Mouse (Mus musculus): ENCODE measurements around the gene Gna11. TPM values are rescaled to one million over a fixed set of nuclear protein-coding genes. Genes with fewer than 3 reads are reported as not detected.

Gna11 gene
- polyA plus RNA-seq, 1 experiment from 2014 or later: 28.3 TPM

DNA sequence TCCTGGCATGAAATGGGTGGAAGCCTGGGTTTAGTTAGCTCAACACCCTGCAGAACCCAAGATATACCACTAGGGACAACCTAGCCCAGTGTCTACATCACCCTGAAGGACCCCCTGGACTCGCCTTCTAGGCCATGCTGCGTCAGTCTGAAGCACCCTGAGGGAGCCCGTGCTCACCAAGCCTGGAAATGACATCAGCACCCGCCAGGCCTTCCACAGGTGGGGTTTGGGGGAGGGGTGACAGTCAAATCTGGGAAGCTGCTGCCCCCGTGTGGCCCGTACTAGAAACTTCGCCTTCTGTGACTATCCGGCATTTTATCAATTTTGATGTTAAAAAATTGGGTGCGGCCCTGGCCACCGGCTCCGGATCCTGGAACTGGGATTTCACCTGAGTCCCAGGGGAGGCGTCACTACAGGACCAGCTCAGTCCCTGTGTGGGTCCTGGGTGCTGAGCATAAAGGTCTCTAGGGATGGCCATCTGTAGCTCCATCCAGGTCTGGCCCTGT, 6.7 kb upstream of the Gna11 start:
- Histone ChIP-seq H3K4me2 (0 out of 2 replicates have a peak overlapping the region, but pooled peaks have one; percentile 1), H3K9ac (no peak overlapping the region), H3K4me1 (peaks cover 20% of the 10 kb centered on the region), H3K27ac (no peak overlapping the region), H3K9me3 (replicated peaks) (peaks cover 6% of the 10 kb centered on the region), H3K27me3 (replicated peaks) (no peaks in the 10 kb centered on the region), H3K36me3 (no peaks in the 10 kb centered on the region), H3K4me3 (no peak overlapping the region)
- peak; percentile 72 for ATAC-seq
- WGBS (ENCODE audit: insufficient replicate concordance): 5% methylated on average over 12 of the region's 12 CpGs

DNA sequence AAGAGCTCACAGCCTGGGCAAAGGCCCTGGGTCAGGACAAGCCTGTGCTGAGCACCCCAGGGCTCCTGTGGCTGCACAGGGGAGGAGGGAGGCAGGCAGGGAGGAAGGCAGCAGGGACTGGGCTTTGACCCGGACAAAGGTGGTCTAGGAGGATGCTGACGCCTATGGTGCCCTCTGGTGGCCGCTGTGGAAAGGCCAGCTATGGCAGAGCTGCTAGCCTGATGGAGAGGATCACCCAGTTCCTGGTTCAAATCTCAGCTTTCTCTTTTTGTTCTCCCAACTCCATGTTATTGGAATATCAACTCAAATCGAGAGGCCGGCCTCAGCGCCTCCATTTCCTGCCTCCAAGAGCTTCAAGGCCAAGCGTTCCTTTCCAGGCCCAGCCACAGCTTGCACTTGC, 5.3 kb upstream of the Gna11 start:
- H3K4me3 ChIP-seq: no peak overlapping the region
- WGBS (ENCODE audit: insufficient replicate concordance): 9% methylated on average over 7 of the region's 7 CpGs
- no peak for ATAC-seq
- no peak overlapping the region for H3K9ac ChIP-seq
- peaks cover 34% of the 10 kb centered on the region for H3K4me1 ChIP-seq
- H3K27ac ChIP-seq: no peak overlapping the region
- H3K9me3 ChIP-seq (replicated peaks): peaks cover 6% of the 10 kb centered on the region
- no peaks in the 10 kb centered on the region for H3K36me3 ChIP-seq
- no peak overlapping the region for H3K4me2 ChIP-seq
- H3K27me3 ChIP-seq (replicated peaks): no peaks in the 10 kb centered on the region

- H3K4me1 ChIP-seq: peaks cover 41% of the 10 kb centered on the region
- H3K9ac ChIP-seq: no peak overlapping the region
- 61% methylated on average over 5 of the region's 5 CpGs for WGBS (ENCODE audit: insufficient replicate concordance)
- no peak overlapping the region for H3K4me2 ChIP-seq
- no peaks in the 10 kb centered on the region for H3K36me3 ChIP-seq
- H3K27ac ChIP-seq: no peak overlapping the region
- H3K27me3 ChIP-seq (replicated peaks): no peaks in the 10 kb centered on the region
- H3K4me3 ChIP-seq: no peak overlapping the region
- ATAC-seq: no peak
- H3K9me3 ChIP-seq (replicated peaks): peaks cover 6% of the 10 kb centered on the region
Measured at GRCm38 (mm10) chr10:81548944-81549343, 4.0 kb upstream of the Gna11 start.

- Histone ChIP-seq H3K4me3 (no peak overlapping the region), H3K36me3 (peaks cover 17% of the 10 kb centered on the region), H3K4me1 (peaks cover 60% of the 10 kb centered on the region), H3K9ac (peak overlapping the region; percentile 52; the same call in 1 of the 2 replicates), H3K9me3 (replicated peaks) (no peaks in the 10 kb centered on the region), H3K27ac (peak overlapping the region; percentile 88), H3K27me3 (replicated peaks) (no peaks in the 10 kb centered on the region), H3K4me2 (peak overlapping the region; percentile 98)
- WGBS (ENCODE audit: insufficient replicate concordance): 84% methylated on average over 13 of the region's 13 CpGs
- ATAC-seq: no peak
Measured at GRCm38 (mm10) chr10:81546788-81547571, 2.0 kb upstream of the Gna11 start.

DNA sequence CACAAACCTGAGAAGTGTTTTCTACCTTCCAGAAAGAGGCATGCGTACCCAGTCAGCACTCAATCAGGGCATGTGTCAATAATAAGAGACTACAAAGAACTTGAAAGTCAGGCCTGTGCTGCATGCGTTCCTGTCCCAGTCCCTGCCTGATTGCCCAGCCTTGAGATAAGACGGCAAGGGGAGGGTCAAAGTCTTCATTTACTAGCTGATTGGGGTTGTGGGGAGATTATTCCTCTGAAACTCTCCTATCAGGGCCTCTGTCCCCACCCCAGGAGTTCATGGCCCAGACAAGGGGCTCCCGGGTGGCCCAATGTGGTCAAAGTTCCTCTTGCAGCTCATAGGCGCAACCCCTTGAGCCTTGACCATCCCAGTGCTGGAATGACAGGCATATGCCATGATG, 1.3 kb upstream of the Gna11 start:
- ATAC-seq: peak; percentile 45
- WGBS (ENCODE audit: insufficient replicate concordance): 14% methylated on average over 5 of the region's 5 CpGs

DNA sequence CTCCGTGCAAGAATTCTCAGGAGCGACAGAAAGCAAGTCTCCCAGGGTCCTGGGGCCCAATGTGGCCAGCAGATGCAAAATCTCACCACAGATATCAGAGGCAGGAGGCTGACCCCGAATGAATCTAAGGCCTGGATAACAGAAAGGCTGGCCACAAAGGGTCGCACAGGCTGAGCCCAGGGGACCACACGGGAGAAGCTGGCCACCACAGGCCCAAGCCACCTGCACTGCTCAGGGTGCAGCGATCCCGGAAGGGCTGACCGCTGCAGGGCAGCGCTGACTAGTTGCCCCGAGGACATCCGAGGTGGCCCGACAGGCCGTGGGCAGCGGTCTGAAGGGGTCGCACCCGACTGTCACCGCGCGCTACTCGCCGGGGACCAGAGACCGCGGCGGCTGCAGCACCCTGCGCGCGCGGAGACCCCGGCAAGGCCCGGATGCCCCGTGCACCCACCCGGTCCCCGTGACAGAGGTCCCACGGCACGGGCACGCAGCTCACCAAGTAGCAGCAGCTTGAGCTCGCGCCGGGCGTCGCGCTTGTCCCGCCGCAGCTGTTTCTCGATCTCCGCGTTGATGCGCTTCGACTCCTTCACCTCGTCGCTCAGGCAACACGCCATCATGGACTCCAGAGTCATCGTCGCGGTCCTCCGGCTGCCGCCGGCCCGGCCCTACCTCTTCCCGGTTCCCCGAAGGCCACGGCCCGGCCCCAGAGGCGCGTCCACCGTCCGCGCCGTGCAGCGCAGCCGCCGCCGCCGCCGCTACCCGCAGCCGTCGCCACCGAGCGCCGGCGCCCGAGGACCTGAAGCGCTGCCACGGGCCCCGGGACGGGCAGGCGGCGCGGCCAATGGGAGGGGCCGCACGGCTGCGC, 462 bp downstream of the Gna11 start:
- peak; percentile 5; the same call in 1 of the 2 replicates for ATAC-seq
- Histone ChIP-seq H3K4me1 (peaks cover 69% of the 10 kb centered on the region), H3K27me3 (replicated peaks) (no peaks in the 10 kb centered on the region), H3K4me3 (peak overlapping the region; percentile 90), H3K9ac (peak overlapping the region; percentile 93), H3K4me2 (peak overlapping the region; percentile 98), H3K27ac (peak overlapping the region; percentile 88), H3K36me3 (peaks cover 29% of the 10 kb centered on the region), H3K9me3 (replicated peaks) (no peaks in the 10 kb centered on the region)
- under 1% methylated on average over 93 of the region's 93 CpGs for WGBS (ENCODE audit: insufficient replicate concordance)

More for the DNA sequence above, 1.3 kb upstream of the Gna11 start:
- Histone ChIP-seq H3K4me2 (peak overlapping the region; percentile 98), H3K4me3 (peak overlapping the region; percentile 8; the same call in 1 of the 2 replicates), H3K36me3 (peaks cover 17% of the 10 kb centered on the region), H3K27ac (peak overlapping the region; percentile 88), H3K4me1 (peaks cover 60% of the 10 kb centered on the region), H3K9ac (peak overlapping the region; percentile 52), H3K9me3 (replicated peaks) (no peaks in the 10 kb centered on the region), H3K27me3 (replicated peaks) (no peaks in the 10 kb centered on the region)

DNA sequence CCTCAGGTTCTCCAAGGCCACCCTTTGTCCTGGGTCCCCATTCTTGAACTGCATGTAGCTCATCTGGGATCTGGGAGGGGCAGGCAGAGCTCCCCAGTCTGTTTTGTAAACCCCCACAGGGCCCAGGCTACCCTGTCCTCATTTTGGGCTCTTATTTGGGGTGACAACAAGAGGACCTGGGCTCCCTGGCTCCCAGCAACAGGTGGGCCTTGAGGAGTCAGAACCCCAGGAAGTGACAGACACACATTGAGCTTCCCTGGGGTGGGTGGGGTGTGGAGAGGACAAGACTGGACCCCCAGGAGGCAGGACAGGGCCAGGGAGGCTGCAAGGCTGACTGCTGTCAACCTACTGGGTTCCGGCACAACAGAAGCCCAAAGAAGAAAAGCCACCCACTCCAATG, 1.4 kb downstream of the Gna11 start:
- peak overlapping the region; percentile 90 for H3K4me3 ChIP-seq
- no peaks in the 10 kb centered on the region for H3K27me3 ChIP-seq (replicated peaks)
- H3K36me3 ChIP-seq: peaks cover 38% of the 10 kb centered on the region
- peak overlapping the region; percentile 98 for H3K4me2 ChIP-seq
- 75% methylated on average over 1 of the region's 1 CpGs for WGBS (ENCODE audit: insufficient replicate concordance)
- peaks cover 78% of the 10 kb centered on the region for H3K4me1 ChIP-seq
- H3K27ac ChIP-seq: 0 out of 2 replicates have a peak overlapping the region, but pooled peaks have one; percentile 54
- ATAC-seq: no peak
- no peaks in the 10 kb centered on the region for H3K9me3 ChIP-seq (replicated peaks)
- peak overlapping the region; percentile 93 for H3K9ac ChIP-seq

GRCm38 (mm10) chr10:81542727-81543460, 2.1 kb downstream of the Gna11 start:
- Histone ChIP-seq H3K9ac (peak overlapping the region; percentile 93; the same call in 1 of the 2 replicates), H3K27ac (0 out of 2 replicates have a peak overlapping the region, but pooled peaks have one; percentile 38), H3K4me3 (peak overlapping the region; percentile 90), H3K9me3 (replicated peaks) (no peaks in the 10 kb centered on the region), H3K4me1 (peaks cover 81% of the 10 kb centered on the region), H3K27me3 (replicated peaks) (no peaks in the 10 kb centered on the region), H3K36me3 (peaks cover 44% of the 10 kb centered on the region), H3K4me2 (peak overlapping the region; percentile 98)
- ATAC-seq: no peak
- WGBS (ENCODE audit: insufficient replicate concordance): 74% methylated on average over 7 of the region's 7 CpGs

DNA sequence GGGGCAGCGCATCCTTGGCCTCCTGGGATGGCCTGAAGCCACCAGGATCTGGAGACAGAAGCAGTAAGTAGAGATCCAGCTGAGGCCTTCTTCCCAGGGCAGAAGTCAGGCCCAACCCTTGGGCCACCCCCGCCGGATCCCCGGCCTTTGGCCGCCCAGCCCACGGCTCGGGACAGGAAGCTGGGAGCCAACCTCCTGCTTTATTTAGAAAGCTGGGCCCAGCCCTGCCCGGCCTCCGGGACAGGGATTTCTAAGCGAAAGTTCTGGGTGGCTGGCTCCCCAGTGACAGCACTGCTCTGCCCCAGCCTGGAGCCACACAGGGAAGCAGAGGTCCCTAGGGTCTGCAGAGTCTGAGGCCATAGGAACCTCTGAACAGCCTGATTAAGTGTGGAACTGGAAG, 3.2 kb downstream of the Gna11 start:
- Histone ChIP-seq H3K4me2 (peak overlapping the region; percentile 98), H3K36me3 (peaks cover 53% of the 10 kb centered on the region), H3K9me3 (replicated peaks) (no peaks in the 10 kb centered on the region), H3K9ac (peak overlapping the region; percentile 47), H3K27ac (peak overlapping the region; percentile 38), H3K27me3 (replicated peaks) (no peaks in the 10 kb centered on the region), H3K4me3 (peak overlapping the region; percentile 90; the same call in 1 of the 2 replicates), H3K4me1 (peaks cover 75% of the 10 kb centered on the region)
- ATAC-seq: no peak
- 62% methylated on average over 10 of the region's 10 CpGs for WGBS (ENCODE audit: insufficient replicate concordance)

DNA sequence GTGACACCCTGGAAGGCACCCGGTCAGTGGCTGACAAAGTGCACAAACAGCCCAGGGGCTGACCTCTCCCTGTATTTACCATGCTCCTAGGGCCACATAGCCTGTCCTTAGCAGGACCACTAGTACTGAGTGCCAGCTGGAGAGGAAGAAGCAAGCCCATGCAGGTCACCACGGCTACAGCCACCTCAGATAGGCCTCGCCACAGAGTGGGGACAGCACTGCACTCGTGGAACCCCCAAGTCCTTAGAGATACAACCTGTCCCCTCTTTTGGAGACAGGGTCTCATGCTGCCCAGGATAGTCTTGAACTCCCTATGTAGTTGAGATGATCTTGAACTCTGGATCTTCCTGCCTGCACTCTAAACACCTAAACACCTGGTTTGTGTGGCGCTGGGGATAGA, 3.6 kb downstream of the Gna11 start:
- H3K4me2 ChIP-seq: peak overlapping the region; percentile 98
- no peaks in the 10 kb centered on the region for H3K9me3 ChIP-seq (replicated peaks)
- H3K27ac ChIP-seq: peak overlapping the region; percentile 38; the same call in 1 of the 2 replicates
- peak overlapping the region; percentile 47 for H3K9ac ChIP-seq
- H3K27me3 ChIP-seq (replicated peaks): no peaks in the 10 kb centered on the region
- peaks cover 56% of the 10 kb centered on the region for H3K36me3 ChIP-seq
- 69% methylated on average over 5 of the region's 5 CpGs for WGBS (ENCODE audit: insufficient replicate concordance)
- H3K4me1 ChIP-seq: peaks cover 70% of the 10 kb centered on the region
- 0 out of 2 replicates have a peak overlapping the region, but pooled peaks have one; percentile 90 for H3K4me3 ChIP-seq
- ATAC-seq: no peak

DNA sequence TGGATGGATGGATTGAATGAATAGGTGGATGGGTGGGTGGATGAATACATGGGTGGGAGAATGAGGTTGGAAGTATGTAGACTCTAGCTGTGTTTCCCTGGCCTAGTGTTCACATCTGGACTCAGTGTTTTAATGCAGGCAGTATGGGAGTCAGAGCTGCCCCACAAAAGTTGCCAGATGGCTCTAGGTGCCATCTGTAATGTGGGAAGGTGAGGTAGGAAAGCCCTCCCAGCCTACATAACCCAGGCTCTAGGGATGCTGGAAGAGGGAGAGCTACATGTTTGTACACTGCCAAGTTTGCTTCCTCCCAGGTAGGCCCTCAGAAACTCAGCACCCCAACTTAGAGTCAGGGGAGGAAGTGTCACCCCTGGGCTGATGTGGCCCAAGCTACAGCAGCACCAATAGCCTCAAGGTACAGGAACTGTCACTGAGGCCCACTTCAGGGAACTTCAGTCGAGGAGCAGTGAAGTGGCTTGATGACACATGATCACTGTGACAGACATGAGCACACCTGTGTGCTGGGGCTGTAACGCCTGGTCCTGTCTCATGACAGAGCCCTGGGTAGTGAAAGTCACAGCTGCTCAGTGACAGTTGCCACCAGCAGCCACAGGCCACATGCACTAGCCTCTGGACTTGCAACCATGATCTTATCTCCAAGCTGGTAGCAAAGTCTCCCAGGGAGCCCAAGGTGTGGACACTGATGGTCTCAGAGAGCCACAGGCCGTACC, 6.5 kb downstream of the Gna11 start:
- H3K4me3 ChIP-seq: no peak overlapping the region
- no peak overlapping the region for H3K27ac ChIP-seq
- peaks cover 66% of the 10 kb centered on the region for H3K4me1 ChIP-seq
- H3K9ac ChIP-seq: no peak overlapping the region
- H3K27me3 ChIP-seq (replicated peaks): no peaks in the 10 kb centered on the region
- WGBS (ENCODE audit: insufficient replicate concordance): 62% methylated on average over 3 of the region's 3 CpGs
- no peak for ATAC-seq
- no peak overlapping the region for H3K4me2 ChIP-seq
- H3K36me3 ChIP-seq: peaks cover 77% of the 10 kb centered on the region
- no peaks in the 10 kb centered on the region for H3K9me3 ChIP-seq (replicated peaks)

All from liver, embryonic 12.5 days (tissue).